Mouse (Mus musculus) layer of hippocampus, adult 18-20 months (tissue): Measurements from ENCODE around the gene Duxbl3. TPM values are rescaled to one million over a fixed set of nuclear protein-coding genes. Genes with fewer than 3 reads are reported as not detected.
"Not testable (repeated sequence)": the region's sequence is repeated elsewhere in the genome, so short reads cannot be mapped to it uniquely, and the experiment has no call there.

ENCODE experiments used
- DNase-seq, 2 experiments: peaks; one replicate each; pipeline ENCODE4 v3.0.0; 2022; ENCODE audit warnings: low spot score in 2 of 2
- long read RNA-seq: library from polyadenylated mRNA; stranded (forward); transcript quantifications from one replicate; pipeline ENCODE4 v2.0.0, GENCODE M21; 2021
- total RNA-seq, 2 experiments: library from RNA; stranded (reverse); gene quantifications; 2 replicates each; pipeline ENCODE4 v1.2.3; 2021

The Duxbl3 gene
- under 1 TPM in 1 of 2 experiments, not detected in 1; 0.92 TPM for total RNA-seq
- long read RNA-seq = 0 reads

GRCm38 (mm10) chr14:26257756-26258617 is at the start of gene Duxbl3:
Gene Duxbl3 (plus strand): TSS chr14:26257962.
- not testable (repeated sequence) for DNase-seq

- not testable (repeated sequence) for DNase-seq
Observed at GRCm38 (mm10) chr14:26216233-26217000, 41.3 kb upstream of the Duxbl3 start.

DNA sequence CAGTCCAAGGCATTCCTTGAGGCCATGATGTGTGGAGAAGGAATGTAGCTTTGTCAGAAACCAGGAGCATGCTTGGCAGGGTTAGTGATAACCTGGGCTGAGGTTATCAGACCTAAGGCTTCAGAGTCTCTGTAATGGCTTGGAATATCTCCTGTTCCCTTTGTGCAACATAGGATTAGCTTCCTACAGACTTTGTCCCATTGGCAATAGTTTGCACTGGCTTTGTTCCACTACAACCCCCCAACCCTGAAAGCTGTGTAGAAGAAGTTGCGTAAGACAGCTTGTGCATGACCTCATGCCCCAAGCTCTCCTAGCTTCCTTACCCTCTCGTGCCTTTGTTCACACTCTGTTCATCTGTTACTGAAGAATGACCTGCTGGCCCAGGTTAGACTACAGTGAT is 20.6 kb upstream of the Duxbl3 start:
- DNase-seq = not testable (repeated sequence)

DNA sequence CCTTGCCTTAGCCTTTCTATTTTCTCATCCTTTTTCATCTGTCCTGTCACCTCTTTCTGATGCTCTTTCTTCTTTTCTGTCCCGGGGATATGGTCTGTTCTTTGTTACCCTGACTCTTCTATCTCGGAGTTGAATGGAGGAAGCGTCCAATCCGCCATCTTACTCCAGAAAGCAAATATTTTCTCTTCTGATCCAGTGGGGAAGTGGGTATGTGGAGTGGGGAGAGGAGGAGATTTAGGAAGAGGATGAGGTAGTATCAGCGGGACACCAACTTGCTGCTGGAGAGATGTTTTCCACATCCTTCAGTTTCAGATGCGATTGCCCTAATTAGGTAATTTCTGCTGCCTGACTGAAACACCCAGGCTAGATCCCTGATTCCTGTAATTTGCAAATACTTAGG is 967 bp downstream of the Duxbl3 start:
- DNase-seq = not testable (repeated sequence)

DNA sequence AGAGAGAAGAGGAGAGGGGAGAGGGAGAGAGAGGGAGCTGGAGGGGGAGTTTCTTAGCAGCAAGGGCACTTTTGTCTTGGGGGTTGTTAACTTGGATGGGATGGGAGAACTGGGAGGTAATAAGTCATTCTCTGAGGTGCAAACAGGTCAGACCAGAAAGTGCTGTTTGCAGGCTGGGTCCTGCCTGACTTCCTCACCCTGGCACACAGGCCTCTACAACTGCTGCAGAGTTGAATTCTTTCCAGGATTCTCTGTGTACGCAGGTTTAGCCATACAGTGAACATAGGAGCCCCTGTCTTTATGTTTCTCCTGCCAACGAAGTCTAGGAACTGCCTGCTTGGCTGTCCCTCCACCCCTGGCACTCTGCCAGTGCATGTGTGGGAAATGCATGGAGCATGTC is 29.0 kb downstream of the Duxbl3 start:
- not testable (repeated sequence) for DNase-seq

- no peak for DNase-seq
Observed at GRCm38 (mm10) chr14:26293859-26294258, 36.1 kb downstream of the Duxbl3 start.

DNA sequence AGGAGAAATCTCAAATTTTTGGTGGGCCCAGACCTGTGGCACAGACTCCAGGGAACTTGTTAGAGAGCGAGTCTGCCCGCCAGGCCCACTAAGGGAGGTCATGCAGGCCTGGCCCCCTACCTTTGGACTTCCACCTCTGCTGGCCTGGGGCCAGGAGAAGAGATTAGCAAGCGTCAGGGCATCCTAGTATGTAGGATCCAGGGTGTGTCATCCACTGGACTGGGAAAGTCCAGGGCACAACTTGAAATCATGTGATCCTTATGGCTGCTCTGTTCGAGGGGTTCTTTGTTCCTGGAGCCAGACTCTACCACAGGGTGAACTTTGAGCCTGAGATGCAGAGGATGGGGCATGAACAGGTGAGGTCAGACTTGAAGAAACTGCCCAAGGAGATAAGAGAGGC is 39.3 kb downstream of the Duxbl3 start:
- no peak for DNase-seq

DNA sequence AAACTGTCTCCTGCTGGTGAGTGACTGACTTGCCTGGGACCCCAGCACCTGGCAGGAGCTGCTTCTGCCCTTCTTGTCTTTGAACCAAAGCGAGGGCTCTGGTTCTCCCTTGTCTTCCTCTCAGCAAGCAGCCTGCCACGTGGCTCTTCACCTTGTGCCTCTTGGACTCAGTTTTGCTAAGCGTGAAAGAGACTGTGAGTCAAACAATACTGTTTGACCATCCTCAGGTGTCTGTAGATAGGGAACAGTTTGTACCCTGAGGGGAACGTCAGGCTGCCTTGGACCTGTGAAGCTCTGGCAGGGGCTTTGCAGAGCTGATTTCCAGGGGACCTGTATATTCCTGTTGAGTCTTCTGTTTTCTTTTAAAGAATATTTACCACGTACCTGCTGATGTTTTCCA is 39.7 kb downstream of the Duxbl3 start:
- no peak for DNase-seq

- DNase-seq = peak; percentile 23 to 86
Observed at GRCm38 (mm10) chr14:26303111-26303510, 45.3 kb downstream of the Duxbl3 start.

- DNase-seq = no peak
Observed at GRCm38 (mm10) chr14:26306032-26306431, 48.3 kb downstream of the Duxbl3 start.

DNA sequence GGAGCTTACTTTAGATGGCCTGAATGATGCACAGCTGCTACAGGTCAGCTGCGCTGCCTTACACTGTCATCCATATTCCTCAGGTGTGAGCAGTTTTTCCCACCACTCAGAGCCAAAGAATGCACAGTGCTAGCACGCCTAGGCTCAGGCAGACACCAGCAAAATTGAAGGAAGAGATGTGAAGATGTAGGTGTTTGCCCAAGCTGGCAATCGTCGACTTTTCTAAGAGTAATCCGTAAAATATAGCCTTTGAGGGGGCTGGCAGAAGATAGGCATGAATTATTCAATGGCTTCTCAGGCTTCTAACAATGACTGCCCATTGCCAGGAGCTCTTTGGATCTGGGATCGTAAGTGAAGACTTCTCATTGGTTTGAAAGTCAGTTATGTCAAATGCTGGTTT is 51.1 kb downstream of the Duxbl3 start:
- DNase-seq = no peak

DNA sequence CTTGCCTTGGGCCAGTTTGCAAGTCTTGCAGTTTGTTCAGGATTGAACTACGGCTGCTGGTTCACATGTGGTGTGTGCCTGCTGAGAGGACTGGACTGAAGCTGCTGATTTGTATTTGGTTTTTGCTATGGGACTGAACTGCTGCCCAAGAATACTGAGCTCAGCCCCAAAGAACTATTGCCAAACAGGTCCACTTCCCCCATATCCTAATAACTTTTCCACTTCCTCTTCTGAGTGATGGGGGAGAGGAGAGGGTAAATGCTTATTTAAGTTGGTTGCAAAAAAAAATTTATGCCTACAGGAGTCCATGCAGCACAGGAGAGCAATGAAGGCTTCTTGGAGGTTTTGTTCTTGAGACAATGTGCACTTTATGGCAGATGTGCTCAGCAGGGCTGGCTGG is 51.7 kb downstream of the Duxbl3 start:
- DNase-seq = no peak

- no peak for DNase-seq
Observed at GRCm38 (mm10) chr14:26316246-26316730, 58.5 kb downstream of the Duxbl3 start.

Other genes starting within 250 kb of the Duxbl3 start
- gene Gm9780, start 215.3 kb upstream of the Duxbl3 start, total RNA-seq = 1 to 10 TPM; 1.9 to 3.7 TPM
- 10 to 100 TPM; 17.4 to 17.6 TPM for gene Tmem254c, start 190.6 kb upstream of the Duxbl3 start, total RNA-seq
- gene Cphx2, start 176.4 kb upstream of the Duxbl3 start, total RNA-seq = not detected
- not detected for gene Cphx3, start 175.7 kb upstream of the Duxbl3 start, total RNA-seq
- under 1 TPM in 1 of 2 experiments, not detected in 1; 0.91 TPM for gene Duxbl2, start 139.6 kb upstream of the Duxbl3 start, total RNA-seq
- gene Plac9b, start 75.5 kb upstream of the Duxbl3 start, total RNA-seq = 1 to 10 TPM; 3.1 to 6.9 TPM
- gene Tmem254b, start 50.9 kb upstream of the Duxbl3 start, total RNA-seq = 10 to 100 TPM in 1 of 2 experiments, 1 to 10 TPM in 1; 9.5 to 10.9 TPM